Mouse (Mus musculus) heart, adult 2 months (tissue): ENCODE data around the gene Dedd. TPM values are rescaled to one million over a fixed set of nuclear protein-coding genes. Genes with fewer than 3 reads are reported as not detected.
A peak's percentile ranks its signal among the peaks of the same experiment; 100 is the strongest.
"Not testable (repeated sequence)": the region's sequence is repeated elsewhere in the genome, so short reads cannot be mapped to it uniquely, and the experiment has no call there.

Experiments used
- DNase-seq, 2 experiments: peaks; one replicate each; pipeline ENCODE4 v3.0.0; 2021
- H3K27ac ChIP-seq: fragments of 200-600 bp; 2 replicates; pipeline ENCODE4 v1.8.1; 2022
- H3K27me3 ChIP-seq: fragments of 200-500 bp; 2 replicates; pipeline ENCODE4 v1.6.1; 2012; ENCODE audit warnings: mild to moderate bottlenecking, low read length, inconsistent platforms, mixed read lengths; ENCODE audit not compliant: control insufficient read depth, insufficient read depth
- H3K36me3 ChIP-seq: fragments of 200-500 bp; 2 replicates; pipeline ENCODE4 v1.6.1; 2012; ENCODE audit warnings: low read length, inconsistent platforms; ENCODE audit not compliant: control insufficient read depth, insufficient read depth
- H3K4me1 ChIP-seq: fragments of 200-500 bp; 2 replicates; pipeline ENCODE4 v1.6.1; 2011; ENCODE audit warnings: low read length; ENCODE audit not compliant: control insufficient read depth, insufficient read depth
- H3K4me3 ChIP-seq: fragments of 200-600 bp; 2 replicates; pipeline ENCODE4 v1.8.1; 2022
- H3K79me2 ChIP-seq: fragments of 200-500 bp; replicated peaks from 2 replicates; pipeline ENCODE4 v1.6.1; 2012; ENCODE audit warnings: mild to moderate bottlenecking, inconsistent platforms, low read length, moderate library complexity, mixed read lengths; ENCODE audit not compliant: control insufficient read depth, insufficient read depth
- H3K9ac ChIP-seq: fragments of 200-500 bp; 2 replicates; pipeline ENCODE4 v1.6.1; 2012; ENCODE audit warnings: low read depth, mild to moderate bottlenecking, control low read depth, inconsistent platforms, low read length, mixed read lengths
- CTCF ChIP-seq: fragments of 200-600 bp; IDR thresholded peaks from 2 replicates; pipeline ENCODE4 v1.8.1; 2022; ENCODE audit warnings: antibody characterized with exemption, mild to moderate bottlenecking, moderate library complexity
- EP300 ChIP-seq: fragments of 200-500 bp; IDR thresholded peaks from 2 replicates; pipeline ENCODE4 v1.6.1; 2011; ENCODE audit warnings: low read depth, low read length, control low read depth; ENCODE audit not compliant: insufficient read depth
- POLR2A ChIP-seq: fragments of 200-500 bp; IDR thresholded peaks from 2 replicates; pipeline ENCODE4 v1.6.1; 2011; ENCODE audit warnings: mild to moderate bottlenecking, low read depth, low read length, control low read depth; ENCODE audit not compliant: insufficient read depth
- WGBS: fragments of 180-500 bp; shearing (Covaris S2); methylation state at CpG from one replicate; pipeline ENCODE4 v1.1.7; 2018; 5-methylcytosine and 5-hydroxymethylcytosine counted together
- intact Hi-C: fragments of 180-260 bp; cut with DNase I; formaldehyde crosslinking; loops from one replicate; pipeline ENCODE4 v1.15.1; 2025
- polyA plus RNA-seq: library from polyadenylated mRNA; depleted of rRNA; stranded (reverse); fragments of >200 nt; gene quantifications from 2 replicates; pipeline ENCODE4 v1.2.3, GENCODE M21; 2012
- total RNA-seq, 2 experiments: library from RNA; stranded (reverse); gene quantifications; 2 replicates each; pipeline ENCODE4 v1.2.3; 2021

The Dedd gene
- total and polyA plus RNA-seq, 3 experiments = 20.8 to 28.8 (median 22.9) TPM

- intact Hi-C loops = loop anchor here (5.0 kb wide), 1 partner anchor 246 kb away; no protein-coding TSS in a partner anchor
- Histone ChIP-seq H3K36me3 (peaks cover 4% of the 10 kb centered on the region; the same call in 1 of the 2 replicates), H3K9ac (no peak overlapping the region), H3K27me3 (no peaks in the 10 kb centered on the region), H3K4me1 (peaks cover 2% of the 10 kb centered on the region; the same call in 1 of the 2 replicates), H3K27ac (no peak overlapping the region), H3K79me2 (no peaks in the 10 kb centered on the region), H3K4me3 (no peak overlapping the region)
- DNase-seq = no peak
- TF ChIP-seq POLR2A (no peak), CTCF (peak; percentile 82)
These were observed 7.5 kb upstream of the Dedd start for GRCm38 (mm10) chr1:171321415-171321814.

GRCm38 (mm10) chr1:171322012-171322411 lies 6.9 kb upstream of the Dedd start:
- DNase-seq = no peak
- H3K4me1 ChIP-seq = peaks cover 2% of the 10 kb centered on the region; the same call in 1 of the 2 replicates
- H3K27me3 ChIP-seq = no peaks in the 10 kb centered on the region
- H3K4me3 ChIP-seq = no peak overlapping the region
- H3K79me2 ChIP-seq = no peaks in the 10 kb centered on the region
- 100% methylated on average over 1 of the region's 1 CpGs for WGBS
- intact Hi-C loops = loop anchor here (2.0 to 5.0 kb wide), 2 partner anchors 35 to 245 kb away; no protein-coding TSS in a partner anchor
- no peak overlapping the region for H3K27ac ChIP-seq
- TF ChIP-seq EP300 (no peak), CTCF (no peak), POLR2A (no peak)
- peaks cover 4% of the 10 kb centered on the region; the same call in 1 of the 2 replicates for H3K36me3 ChIP-seq
- H3K9ac ChIP-seq = no peak overlapping the region

GRCm38 (mm10) chr1:171325571-171325970 lies 3.4 kb upstream of the Dedd start:
- Histone ChIP-seq H3K4me3 (no peak overlapping the region), H3K27me3 (no peaks in the 10 kb centered on the region), H3K36me3 (peaks cover 12% of the 10 kb centered on the region), H3K9ac (no peak overlapping the region), H3K4me1 (peaks cover 5% of the 10 kb centered on the region), H3K79me2 (peaks cover 7% of the 10 kb centered on the region; the same call in 1 of the 2 replicates), H3K27ac (no peak overlapping the region)
- TF ChIP-seq POLR2A = no peak
- no peak for TF ChIP-seq EP300
- no peak for TF ChIP-seq CTCF
- intact Hi-C loops = loop anchor here (5.0 kb wide), 2 partner anchors 103 to 213 kb away; partner anchors contain the start of genes Cfap126 and Tomm40l
- WGBS = 70% methylated on average over 2 of the region's 2 CpGs
- DNase-seq = no peak

- Histone ChIP-seq H3K36me3 (peaks cover 12% of the 10 kb centered on the region), H3K4me1 (peaks cover 10% of the 10 kb centered on the region), H3K79me2 (peaks cover 11% of the 10 kb centered on the region; the same call in 1 of the 2 replicates)
- WGBS = 84% methylated on average over 4 of the region's 4 CpGs
- H3K4me3 ChIP-seq, DNase-seq, H3K9ac ChIP-seq, H3K27ac ChIP-seq, H3K27me3 ChIP-seq: not testable (repeated sequence)
- intact Hi-C loops = loop anchor here (5.0 kb wide), 2 partner anchors 104 to 214 kb away; partner anchors contain the start of genes Cfap126 and Tomm40l
These were observed 2.4 kb upstream of the Dedd start for GRCm38 (mm10) chr1:171326588-171326987.

GRCm38 (mm10) chr1:171328244-171328643 lies 701 bp upstream of the Dedd start:
- peak overlapping the region; percentile 100 for H3K9ac ChIP-seq
- H3K27me3 ChIP-seq = no peaks in the 10 kb centered on the region
- peak overlapping the region; percentile 72 for H3K4me3 ChIP-seq
- H3K4me1 ChIP-seq = peaks cover 10% of the 10 kb centered on the region
- peaks cover 12% of the 10 kb centered on the region for H3K36me3 ChIP-seq
- 8% methylated on average over 9 of the region's 9 CpGs for WGBS
- peaks cover 13% of the 10 kb centered on the region for H3K79me2 ChIP-seq
- no peak for DNase-seq
- TF ChIP-seq CTCF (no peak), EP300 (no peak), POLR2A (no peak)
- peak overlapping the region; percentile 99 for H3K27ac ChIP-seq
- intact Hi-C loops = loop anchor here (2.0 to 5.0 kb wide), 3 partner anchors 33 to 216 kb away; partner anchors contain the start of genes Cfap126, Tomm40l and Ufc1

- intact Hi-C loops = loop anchor here (1.0 to 5.0 kb wide), 5 partner anchors 16 to 217 kb away; partner anchors contain the start of genes Cfap126, Nit1, Pfdn2 and Tomm40l
- TF ChIP-seq EP300 = no peak
- TF ChIP-seq POLR2A = 0 out of 2 replicates have a peak, but pooled peaks have one; percentile 14
- H3K4me1 ChIP-seq = peaks cover 10% of the 10 kb centered on the region
- H3K27ac ChIP-seq = peak overlapping the region; percentile 99
- peak in 1 of 2 experiments; percentile 37 for DNase-seq
- H3K79me2 ChIP-seq = peaks cover 15% of the 10 kb centered on the region
- peak overlapping the region; percentile 72 for H3K4me3 ChIP-seq
- H3K9ac ChIP-seq = peak overlapping the region; percentile 100
- peaks cover 12% of the 10 kb centered on the region for H3K36me3 ChIP-seq
- WGBS = under 1% methylated on average over 52 of the region's 61 CpGs
- H3K27me3 ChIP-seq = no peaks in the 10 kb centered on the region
These were observed 679 bp downstream of the Dedd start for GRCm38 (mm10) chr1:171329433-171330215.
